Mouse (Mus musculus): ENCODE results near the gene Ttc4.

Ttc4 gene

GRCm38 (mm10) chr4:106614881-106615280 lies 63.9 kb downstream of the Ttc4 start:
- DNase-seq (ENCODE audit: low spot score in 2 of 2), result no peak

- peak; percentile 55 to 80 for DNase-seq (ENCODE audit: low spot score in 2 of 2)
These were observed 64.5 kb downstream of the Ttc4 start for GRCm38 (mm10) chr4:106614180-106614797.

- no peak for DNase-seq (ENCODE audit: low spot score in 2 of 2)
These were observed 65.2 kb downstream of the Ttc4 start for GRCm38 (mm10) chr4:106613560-106613959.

- no peak for DNase-seq (ENCODE audit: low spot score in 2 of 2)
These were observed 65.6 kb downstream of the Ttc4 start for GRCm38 (mm10) chr4:106613105-106613504.

Data from spleen, postnatal 4 days (tissue).